Mouse (Mus musculus) midbrain, embryonic 14.5 days (tissue): ENCODE results near the gene Gpatch3. TPM values are rescaled to one million over a fixed set of nuclear protein-coding genes. Genes with fewer than 3 reads are reported as not detected.

Experiments
- ATAC-seq: fragments of 200-750 bp; cut with Nextera tagmentation; 2 replicates; pipeline ENCODE4 v1.8.0; 2017; ENCODE audit warnings: moderate number of reproducible peaks, moderate library complexity; ENCODE audit not compliant: low FRiP score, low TSS enrichment
- DNase-seq: peaks from one replicate; pipeline ENCODE4 v3.0.0-alpha.2; 2015
- H3K27ac ChIP-seq: fragments of 300-500 bp; sonication (generic); replicated peaks from 2 replicates; pipeline ENCODE4 v1.5.1; 2014; ENCODE audit warnings: mild to moderate bottlenecking, low read depth, low read length, moderate library complexity
- H3K27me3 ChIP-seq: fragments of 300-500 bp; sonication (generic); 2 replicates; pipeline ENCODE4 v1.6.1; 2014; ENCODE audit warnings: low read length, control low read depth, mixed read lengths; ENCODE audit not compliant: control insufficient read depth, insufficient read depth
- H3K36me3 ChIP-seq: fragments of 300-500 bp; sonication (generic); 2 replicates; pipeline ENCODE4 v1.6.1; 2014; ENCODE audit warnings: low read length, control low read depth; ENCODE audit not compliant: control insufficient read depth, insufficient read depth
- H3K4me1 ChIP-seq: fragments of 300-500 bp; sonication (generic); 2 replicates; pipeline ENCODE4 v1.6.1; 2014; ENCODE audit warnings: mild to moderate bottlenecking, antibody characterized with exemption, low read length, control low read depth; ENCODE audit not compliant: control insufficient read depth, insufficient read depth
- H3K4me2 ChIP-seq: fragments of 300-500 bp; sonication (generic); 2 replicates; pipeline ENCODE4 v1.6.1; 2014; ENCODE audit warnings: mild to moderate bottlenecking, low read length, moderate library complexity
- H3K4me3 ChIP-seq: fragments of 300-500 bp; sonication (generic); replicated peaks from 2 replicates; pipeline ENCODE4 v1.5.1; 2014; ENCODE audit warnings: low read depth, low read length
- H3K9ac ChIP-seq: fragments of 300-500 bp; sonication (generic); replicated peaks from 2 replicates; pipeline ENCODE4 v1.6.1; 2014; ENCODE audit warnings: mild to moderate bottlenecking, low read length, moderate library complexity
- H3K9me3 ChIP-seq: fragments of 300-500 bp; sonication (generic); 2 replicates; pipeline ENCODE4 v1.6.1; 2016; ENCODE audit warnings: low read length, control low read depth, mixed read lengths; ENCODE audit not compliant: control insufficient read depth
- WGBS: fragments of 180-500 bp; shearing (Covaris S2); extraction: QIAGEN DNeasy Blood & Tissue Kit; methylation state at CpG from one replicate; pipeline ENCODE4 v1.1.7; 2014; 5-methylcytosine and 5-hydroxymethylcytosine counted together
- polyA plus RNA-seq: library from polyadenylated mRNA; unstranded; fragments of >200 nt; fragmentation: Nextera tagmentation; extraction: Ambion mirVana; gene quantifications from 2 replicates; pipeline ENCODE4 v1.2.1, GENCODE M21; 2014

Gene Gpatch3
- polyA plus RNA-seq, 1 experiment from 2014 or later = 6.4 TPM

DNA sequence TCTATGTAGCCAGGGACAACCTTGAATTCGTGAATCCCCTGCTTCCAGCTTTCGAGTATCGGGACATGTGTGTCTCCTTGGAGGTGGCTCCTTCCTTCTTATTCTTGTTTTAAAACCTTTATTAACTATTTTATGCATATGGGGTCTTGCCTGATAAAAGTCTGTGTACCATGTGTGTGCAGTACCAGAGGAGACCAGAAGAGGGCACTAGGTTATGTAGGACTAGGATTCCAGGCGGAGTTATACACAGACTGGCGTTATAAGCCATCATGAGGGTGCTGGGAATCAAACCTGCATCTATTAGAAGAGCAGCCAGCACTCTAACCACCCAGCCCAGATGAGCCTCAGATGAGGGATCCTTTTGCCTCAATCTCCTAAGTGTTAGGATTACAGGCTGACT is 37.3 kb downstream of the Gpatch3 start:
- Histone ChIP-seq H3K27me3 (no peaks in the 10 kb centered on the region), H3K36me3 (peaks cover 60% of the 10 kb centered on the region), H3K4me1 (no peaks in the 10 kb centered on the region), H3K4me3 (no peak overlapping the region), H3K27ac (no peak overlapping the region), H3K4me2 (no peak overlapping the region), H3K9ac (no peak overlapping the region), H3K9me3 (no peaks in the 10 kb centered on the region)
- DNase-seq = no peak
- 97% methylated on average over 5 of the region's 5 CpGs for WGBS
- ATAC-seq = no peak

DNA sequence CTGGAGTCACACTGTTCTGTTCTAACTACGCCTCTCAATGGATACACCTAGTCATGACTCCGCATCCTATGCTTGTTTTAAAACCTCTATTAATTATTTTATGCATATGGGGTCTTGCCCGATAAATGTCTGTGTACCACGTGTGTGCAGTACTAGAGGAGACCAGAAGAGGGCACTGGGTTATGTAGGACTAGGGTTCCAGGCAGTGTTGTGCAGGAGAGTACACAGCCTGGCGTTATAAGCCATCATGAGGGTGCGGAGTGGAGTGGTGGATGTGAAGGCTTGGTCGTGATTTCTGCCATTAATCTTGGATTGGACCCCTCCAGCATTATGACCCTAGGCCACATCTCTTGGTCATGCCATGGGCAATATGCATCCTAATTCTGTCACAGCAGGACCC is 37.9 kb downstream of the Gpatch3 start:
- no peaks in the 10 kb centered on the region for H3K27me3 ChIP-seq
- WGBS = over 99% methylated on average over 7 of the region's 7 CpGs
- H3K9me3 ChIP-seq = no peaks in the 10 kb centered on the region
- H3K4me2 ChIP-seq = no peak overlapping the region
- no peak for ATAC-seq
- no peak overlapping the region for H3K27ac ChIP-seq
- H3K36me3 ChIP-seq = peaks cover 53% of the 10 kb centered on the region
- no peaks in the 10 kb centered on the region for H3K4me1 ChIP-seq
- DNase-seq = no peak
- H3K4me3 ChIP-seq = no peak overlapping the region
- no peak overlapping the region for H3K9ac ChIP-seq

DNA sequence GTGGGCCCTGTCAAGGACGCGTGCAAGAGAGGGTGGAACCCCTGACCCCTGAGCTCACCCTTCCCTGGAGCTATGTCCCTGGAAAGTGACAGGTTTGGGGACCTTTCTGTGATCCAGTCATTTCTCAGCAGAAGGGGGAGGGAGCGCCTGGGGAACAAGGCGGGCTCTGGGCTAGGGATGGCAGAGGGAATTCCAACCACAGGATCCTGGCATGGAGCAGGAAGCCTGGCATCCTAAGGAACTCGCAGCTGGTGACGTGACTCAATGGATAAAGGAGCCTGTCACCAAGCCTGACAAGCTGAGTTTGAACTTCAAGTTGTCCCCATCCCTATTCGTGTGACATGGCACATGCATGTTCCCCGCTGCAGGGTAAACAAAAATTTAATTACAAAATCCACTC is 38.5 kb downstream of the Gpatch3 start:
- 98% methylated on average over 8 of the region's 8 CpGs for WGBS
- no peak for ATAC-seq
- peaks cover 55% of the 10 kb centered on the region for H3K36me3 ChIP-seq

DNA sequence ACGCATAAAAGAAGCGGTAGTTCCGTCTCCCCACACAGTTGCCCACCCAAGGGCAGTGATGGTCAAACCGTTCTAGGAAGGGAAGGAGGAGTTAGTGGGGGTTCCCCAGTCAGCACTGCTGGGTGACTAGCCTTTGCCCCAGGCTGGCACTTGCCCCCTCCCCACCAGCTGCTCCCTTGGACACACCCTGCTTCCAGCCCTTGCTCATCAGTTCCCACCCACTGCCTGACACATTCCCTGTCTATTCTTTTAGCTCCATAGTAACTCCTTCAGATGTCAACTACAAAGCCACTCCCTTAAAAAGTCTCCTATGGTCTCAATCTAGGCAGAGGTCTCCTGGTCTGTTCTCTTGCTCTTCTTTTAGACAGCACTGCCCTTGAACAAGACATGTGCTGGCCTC is 39.3 kb downstream of the Gpatch3 start:
- Histone ChIP-seq H3K4me3 (no peak overlapping the region), H3K9me3 (no peaks in the 10 kb centered on the region), H3K4me1 (no peaks in the 10 kb centered on the region), H3K27me3 (no peaks in the 10 kb centered on the region), H3K36me3 (peaks cover 48% of the 10 kb centered on the region), H3K4me2 (no peak overlapping the region), H3K9ac (no peak overlapping the region), H3K27ac (no peak overlapping the region)
- WGBS = 86% methylated on average over 4 of the region's 4 CpGs
- DNase-seq = no peak
- no peak for ATAC-seq

More for the DNA sequence above, 38.5 kb downstream of the Gpatch3 start:
- no peak for DNase-seq
- Histone ChIP-seq H3K27me3 (no peaks in the 10 kb centered on the region), H3K4me3 (no peak overlapping the region), H3K4me1 (no peaks in the 10 kb centered on the region), H3K9ac (no peak overlapping the region), H3K4me2 (no peak overlapping the region), H3K9me3 (no peaks in the 10 kb centered on the region), H3K27ac (no peak overlapping the region)

DNA sequence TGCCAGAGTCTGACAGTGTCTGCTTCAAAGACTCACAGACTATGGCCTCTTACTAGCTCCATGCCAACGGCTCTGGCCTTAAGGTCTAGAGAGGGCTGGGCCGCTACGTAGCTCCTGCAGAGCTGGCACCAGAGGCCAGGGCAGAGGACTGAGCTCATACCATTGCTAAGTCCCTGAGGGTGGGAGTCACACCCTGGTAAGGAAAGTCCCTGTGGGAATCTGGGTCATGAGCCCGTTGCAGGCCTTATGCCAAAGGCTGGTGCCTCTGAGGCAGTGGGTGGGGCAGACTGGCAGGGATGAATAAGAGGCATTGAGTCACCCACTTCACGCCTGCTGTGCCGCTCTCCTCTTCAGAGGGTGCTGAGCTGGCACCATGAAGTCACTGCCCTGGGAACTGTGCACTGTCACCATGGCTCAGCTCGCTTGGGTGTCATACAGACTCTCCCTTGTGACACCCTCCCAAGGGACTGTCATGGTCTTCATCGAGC is 39.8 kb downstream of the Gpatch3 start:
- Histone ChIP-seq H3K27me3 (no peaks in the 10 kb centered on the region), H3K4me1 (no peaks in the 10 kb centered on the region), H3K9ac (no peak overlapping the region), H3K36me3 (peaks cover 46% of the 10 kb centered on the region), H3K4me2 (no peak overlapping the region), H3K27ac (no peak overlapping the region), H3K4me3 (no peak overlapping the region), H3K9me3 (no peaks in the 10 kb centered on the region)
- WGBS = 93% methylated on average over 8 of the region's 8 CpGs
- no peak for ATAC-seq
- no peak for DNase-seq

DNA sequence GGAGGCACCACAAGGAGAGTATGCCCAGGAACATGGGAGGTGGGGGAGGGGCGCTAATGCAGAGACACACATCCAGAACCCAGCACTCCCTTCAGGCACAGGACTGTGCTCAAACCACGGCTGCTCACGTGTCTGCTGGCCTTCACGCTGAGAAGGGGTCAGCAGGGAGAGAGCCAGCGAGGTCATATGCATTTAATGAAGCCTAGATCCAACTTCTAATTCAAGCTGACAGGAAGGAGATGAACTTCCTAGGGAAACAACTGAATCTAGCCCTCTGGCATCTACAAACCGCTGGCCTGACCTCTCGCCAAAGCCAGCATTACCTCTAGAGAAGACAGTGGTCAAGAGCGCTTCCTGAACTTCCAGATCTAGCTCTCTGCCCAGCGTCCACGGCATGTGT is 40.9 kb downstream of the Gpatch3 start:
- no peaks in the 10 kb centered on the region for H3K27me3 ChIP-seq
- 87% methylated on average over 10 of the region's 10 CpGs for WGBS
- ATAC-seq (no peak), DNase-seq (no peak)
- no peaks in the 10 kb centered on the region for H3K9me3 ChIP-seq
- H3K36me3 ChIP-seq = peaks cover 48% of the 10 kb centered on the region
- H3K9ac ChIP-seq = no peak overlapping the region
- no peaks in the 10 kb centered on the region for H3K4me1 ChIP-seq
- H3K27ac ChIP-seq = no peak overlapping the region
- H3K4me3 ChIP-seq = no peak overlapping the region
- H3K4me2 ChIP-seq = no peak overlapping the region

DNA sequence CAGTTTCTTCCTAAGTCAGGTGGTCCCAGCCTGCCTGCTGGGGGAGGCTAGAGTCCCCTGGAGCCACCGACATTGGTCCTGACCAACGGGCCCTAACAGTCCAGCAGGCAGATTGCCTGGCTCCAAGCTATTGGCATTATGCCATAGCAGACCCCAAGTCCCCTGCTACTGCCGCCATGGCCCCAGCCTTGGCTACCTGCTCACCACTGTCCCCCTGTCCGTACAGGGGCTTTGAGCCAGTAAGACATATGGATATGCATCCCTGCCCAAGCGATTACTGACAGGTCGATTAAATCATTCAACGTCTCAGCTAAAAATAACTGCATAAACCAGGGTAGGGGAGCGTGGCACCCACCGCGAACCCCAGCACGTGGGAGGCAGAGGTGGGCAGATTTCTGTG is 43.4 kb downstream of the Gpatch3 start:
- no peaks in the 10 kb centered on the region for H3K4me1 ChIP-seq
- no peak overlapping the region for H3K9ac ChIP-seq
- no peak overlapping the region for H3K4me3 ChIP-seq
- DNase-seq (no peak), ATAC-seq (no peak)
- no peaks in the 10 kb centered on the region for H3K9me3 ChIP-seq
- no peak overlapping the region for H3K4me2 ChIP-seq
- peaks cover 37% of the 10 kb centered on the region for H3K36me3 ChIP-seq
- no peaks in the 10 kb centered on the region for H3K27me3 ChIP-seq
- H3K27ac ChIP-seq = no peak overlapping the region
- WGBS = 91% methylated on average over 11 of the region's 11 CpGs

DNA sequence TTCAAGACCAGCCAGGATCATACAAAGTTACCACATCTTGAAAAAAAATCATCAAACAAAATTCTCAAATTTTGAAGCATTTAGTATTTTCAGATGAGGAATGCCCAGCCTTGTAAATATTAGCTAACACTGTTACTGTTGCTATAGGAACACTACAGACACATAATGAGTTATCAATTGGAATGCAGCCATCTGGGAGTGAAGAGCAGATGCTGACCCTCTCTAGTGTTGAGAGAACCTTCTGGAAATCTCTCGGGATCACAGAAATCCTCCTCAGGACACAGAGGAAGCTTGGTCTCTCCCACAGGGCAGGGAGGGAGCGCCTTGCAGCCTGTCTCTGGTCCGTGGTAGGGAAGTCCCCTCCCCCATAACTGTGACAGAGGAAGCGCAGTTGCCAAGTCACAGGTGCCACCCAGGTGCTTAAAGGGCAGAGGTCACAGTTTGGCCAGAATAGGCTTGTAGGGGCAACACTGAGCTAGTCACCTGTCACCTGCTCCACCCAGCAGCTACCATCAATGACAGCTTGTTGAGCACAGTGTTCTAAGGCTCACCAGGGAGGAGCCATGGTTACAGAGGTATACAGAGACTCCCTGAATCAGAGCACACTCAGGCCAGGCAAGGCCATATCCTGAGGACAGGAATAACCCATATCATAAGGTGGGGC is 45.1 kb downstream of the Gpatch3 start:
- Histone ChIP-seq H3K4me3 (no peak overlapping the region), H3K4me2 (no peak overlapping the region), H3K27me3 (no peaks in the 10 kb centered on the region), H3K9ac (no peak overlapping the region), H3K27ac (no peak overlapping the region), H3K4me1 (no peaks in the 10 kb centered on the region), H3K36me3 (peaks cover 35% of the 10 kb centered on the region), H3K9me3 (no peaks in the 10 kb centered on the region)
- 80% methylated on average over 4 of the region's 4 CpGs for WGBS
- DNase-seq (no peak), ATAC-seq (no peak)

DNA sequence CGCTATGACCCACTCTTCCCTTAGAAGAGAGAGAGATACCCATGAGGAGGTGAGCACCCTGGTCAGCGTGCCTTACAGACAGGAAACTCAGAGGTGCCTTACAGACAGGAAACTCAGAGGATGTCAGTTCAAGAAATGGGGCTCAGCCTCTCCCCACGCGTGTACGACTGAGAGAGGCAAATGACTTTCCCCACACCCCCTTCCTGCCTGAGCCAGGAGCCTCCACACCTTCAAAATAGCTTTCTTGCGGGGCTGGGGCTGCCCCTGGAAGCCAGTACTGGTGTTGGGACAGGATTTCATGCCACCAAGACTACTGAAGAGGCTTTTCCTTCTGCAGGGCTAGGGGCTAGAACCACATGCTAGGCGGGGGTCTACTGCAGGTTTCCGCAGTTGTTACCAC is 46.1 kb downstream of the Gpatch3 start:
- no peaks in the 10 kb centered on the region for H3K4me1 ChIP-seq
- no peak overlapping the region for H3K4me3 ChIP-seq
- H3K36me3 ChIP-seq = peaks cover 34% of the 10 kb centered on the region
- 87% methylated on average over 8 of the region's 8 CpGs for WGBS
- H3K9me3 ChIP-seq = no peaks in the 10 kb centered on the region
- no peaks in the 10 kb centered on the region for H3K27me3 ChIP-seq
- no peak for ATAC-seq
- no peak overlapping the region for H3K4me2 ChIP-seq
- no peak for DNase-seq
- no peak overlapping the region for H3K9ac ChIP-seq
- H3K27ac ChIP-seq = no peak overlapping the region
